Mouse (Mus musculus) lung, postnatal 0 days (tissue): ENCODE data around the gene Kansl2.

Experiments used
- CTCF ChIP-seq: IDR thresholded peaks from 2 replicates; pipeline ENCODE4 v1.5.1; 2016; ENCODE audit warnings: antibody characterized with exemption, mild to moderate bottlenecking
- EP300 ChIP-seq: IDR thresholded peaks from 2 replicates; pipeline ENCODE4 v1.6.1; 2016; ENCODE audit warnings: antibody characterized with exemption, mild to moderate bottlenecking, control low read depth

- TF ChIP-seq CTCF (no peak), EP300 (no peak)
Observed at GRCm38 (mm10) chr15:98582996-98583395, 48.9 kb upstream of the Kansl2 start.
